Mouse (Mus musculus) fibroblast of lung, adult 2 months (primary cell): ENCODE results near the gene Herpud1.

Experiments used
- DNase-seq: peaks from one replicate; pipeline ENCODE4 v3.0.0-alpha.2; 2011; ENCODE audit warnings: low read depth

Gene Herpud1

GRCm38 (mm10) chr8:94408443-94409080, 22.3 kb downstream of the Herpud1 start:
- no peak for DNase-seq

- DNase-seq: no peak
Observed at GRCm38 (mm10) chr8:94409523-94409922, 23.3 kb downstream of the Herpud1 start.

DNA sequence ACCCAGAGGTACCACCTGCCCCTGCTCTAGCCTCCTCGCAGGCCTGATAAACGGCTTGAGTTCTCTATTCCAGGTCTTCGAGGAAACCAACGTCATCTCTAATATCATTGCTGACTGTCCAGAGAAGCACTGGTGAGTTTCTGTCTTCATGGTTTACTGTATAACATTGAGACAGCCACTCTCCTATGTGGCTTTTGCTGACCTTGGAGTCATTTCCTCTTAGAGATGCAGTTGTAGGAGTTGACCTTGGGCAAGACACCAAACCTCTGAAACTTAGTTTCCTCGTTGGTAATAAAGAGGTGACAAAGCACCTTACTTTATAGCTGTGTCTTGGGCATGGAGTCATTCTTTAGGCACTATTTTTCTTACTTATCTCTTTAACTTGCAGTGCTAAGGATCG, 26.3 kb downstream of the Herpud1 start:
- DNase-seq: no peak

DNA sequence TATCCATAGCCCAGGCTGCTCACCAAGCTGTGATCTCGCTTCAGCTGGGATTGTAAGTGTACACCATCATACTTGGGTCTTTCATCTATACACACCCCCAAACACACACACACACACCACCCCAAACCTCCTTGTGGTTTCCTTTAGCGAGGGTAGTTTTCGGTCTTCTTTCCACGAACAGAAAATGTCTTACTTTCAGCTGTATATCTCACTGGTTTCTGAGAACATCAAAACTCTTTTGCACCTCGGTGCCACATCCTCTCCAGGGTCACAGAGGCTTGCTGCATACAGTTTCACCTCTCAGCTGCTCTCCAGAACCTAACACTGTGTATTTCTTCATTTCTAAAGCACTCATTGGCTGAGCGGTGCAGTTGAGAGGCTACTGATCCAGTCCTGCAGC, 27.3 kb downstream of the Herpud1 start:
- no peak for DNase-seq

DNA sequence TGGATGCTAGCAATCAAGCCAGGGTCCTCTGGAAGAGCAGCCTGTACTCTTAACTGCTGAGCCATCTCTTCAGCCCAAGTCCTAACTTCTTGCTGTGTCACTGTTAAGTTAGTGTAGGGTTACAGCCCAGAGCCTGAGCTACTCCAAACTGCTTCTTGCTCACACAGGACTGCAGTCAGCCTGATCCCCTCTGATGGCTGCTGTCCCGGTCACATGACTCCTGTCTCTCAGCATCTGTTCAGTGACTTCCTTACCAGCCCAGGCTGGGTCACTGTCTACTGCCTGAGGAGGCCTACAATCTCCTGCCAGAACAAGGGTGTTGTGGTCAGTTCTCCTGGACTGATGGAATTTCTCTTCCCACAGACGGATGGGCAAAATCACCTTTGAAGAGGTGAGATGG, 29.0 kb downstream of the Herpud1 start:
- no peak for DNase-seq

- DNase-seq: no peak
Observed at GRCm38 (mm10) chr8:94418017-94418416, 31.8 kb downstream of the Herpud1 start.

DNA sequence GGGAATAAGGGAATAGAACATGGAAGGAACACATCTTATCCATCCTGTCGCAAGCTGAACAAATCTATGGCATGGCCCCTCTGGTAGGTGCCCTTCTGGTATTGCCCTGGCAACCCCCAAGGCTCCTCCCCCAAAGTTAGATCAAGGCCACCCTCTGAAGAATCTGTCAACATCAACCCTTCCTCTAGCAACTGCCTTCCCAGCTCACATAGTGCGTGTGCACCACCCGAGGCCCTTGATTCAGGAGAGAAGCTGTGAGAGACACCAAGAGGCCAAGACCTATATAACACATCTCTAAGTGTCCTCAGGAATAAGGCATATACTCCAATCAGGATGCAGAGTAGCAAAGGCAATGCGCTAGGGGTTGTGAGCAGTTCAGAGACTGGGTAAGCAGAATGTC, 36.0 kb downstream of the Herpud1 start:
- DNase-seq: no peak

DNA sequence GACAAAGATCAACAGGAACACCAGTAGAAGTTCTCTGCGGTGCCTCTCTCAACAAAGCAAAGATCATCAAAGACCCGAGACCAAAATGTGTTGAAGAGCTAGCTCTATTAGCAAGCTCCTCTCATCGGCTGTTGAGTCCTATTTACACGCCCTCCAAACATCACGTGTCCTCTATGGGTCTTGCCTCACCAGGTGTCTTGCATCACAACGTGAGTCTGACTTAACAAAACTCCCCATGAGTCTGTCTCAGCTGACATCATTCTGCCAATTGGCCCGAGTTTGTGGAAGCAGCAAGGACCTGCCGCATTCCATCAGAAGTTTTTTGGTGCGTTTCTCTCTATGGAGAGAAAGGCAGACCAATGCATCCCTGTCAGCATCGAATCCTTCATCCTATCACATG, 41.7 kb downstream of the Herpud1 start:
- no peak for DNase-seq

- no peak for DNase-seq
Observed at GRCm38 (mm10) chr8:94428420-94428819, 42.2 kb downstream of the Herpud1 start.

DNA sequence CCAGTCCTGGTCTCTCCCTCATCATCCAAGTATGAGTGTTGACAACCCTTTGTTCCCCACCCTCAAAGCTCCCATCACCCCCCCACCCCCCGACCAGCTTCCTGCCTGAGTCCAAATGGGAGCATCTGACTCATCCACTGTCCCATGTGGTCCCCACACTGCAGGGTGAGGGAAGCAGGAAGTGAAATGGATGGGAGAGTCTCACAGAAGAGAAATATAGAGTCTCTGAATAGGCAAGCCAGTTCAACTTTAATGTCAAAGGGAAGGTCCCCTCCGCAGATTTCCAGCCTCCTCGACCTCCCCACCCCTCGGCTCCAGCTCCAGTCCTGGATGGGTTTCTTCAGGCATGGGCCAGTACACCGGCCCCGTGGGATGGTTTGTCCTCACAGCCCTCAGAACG, 43.1 kb downstream of the Herpud1 start:
- DNase-seq: no peak

GRCm38 (mm10) chr8:94432212-94432611, 46.0 kb downstream of the Herpud1 start:
- no peak for DNase-seq

GRCm38 (mm10) chr8:94433981-94434466, 47.8 kb downstream of the Herpud1 start, which contains the start of gene Nlrc5:
TSS of gene Nlrc5 (plus strand) at chr8:94434356.
- DNase-seq: peak; percentile 49

- no peak for DNase-seq
Observed at GRCm38 (mm10) chr8:94434958-94435357, 48.7 kb downstream of the Herpud1 start.

GRCm38 (mm10) chr8:94435397-94436111, 49.3 kb downstream of the Herpud1 start:
- DNase-seq: no peak

GRCm38 (mm10) chr8:94436112-94436572, 49.9 kb downstream of the Herpud1 start:
- DNase-seq: no peak

- DNase-seq: no peak
Observed at GRCm38 (mm10) chr8:94436900-94437299, 50.7 kb downstream of the Herpud1 start.

- DNase-seq: no peak
Observed at GRCm38 (mm10) chr8:94438659-94439058, 52.4 kb downstream of the Herpud1 start.

DNA sequence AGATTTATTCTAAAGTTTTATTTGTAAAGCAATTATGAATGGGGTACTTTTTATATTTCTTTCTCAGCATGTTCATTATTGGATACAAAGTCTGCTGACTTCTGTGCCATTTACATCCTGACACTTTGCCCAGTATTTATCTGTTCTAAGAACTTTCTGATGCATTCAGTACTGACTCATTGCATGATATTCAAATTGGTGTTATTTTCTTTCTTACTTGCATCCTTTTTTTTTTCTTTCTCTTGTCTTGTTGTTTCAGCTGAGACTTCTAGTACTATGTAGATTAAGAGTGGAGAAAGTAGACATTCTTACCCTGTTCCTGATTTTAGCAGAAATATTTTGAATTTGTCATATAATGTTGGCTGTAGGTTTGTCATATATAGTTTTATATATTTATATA, 53.5 kb downstream of the Herpud1 start:
- DNase-seq: no peak

DNA sequence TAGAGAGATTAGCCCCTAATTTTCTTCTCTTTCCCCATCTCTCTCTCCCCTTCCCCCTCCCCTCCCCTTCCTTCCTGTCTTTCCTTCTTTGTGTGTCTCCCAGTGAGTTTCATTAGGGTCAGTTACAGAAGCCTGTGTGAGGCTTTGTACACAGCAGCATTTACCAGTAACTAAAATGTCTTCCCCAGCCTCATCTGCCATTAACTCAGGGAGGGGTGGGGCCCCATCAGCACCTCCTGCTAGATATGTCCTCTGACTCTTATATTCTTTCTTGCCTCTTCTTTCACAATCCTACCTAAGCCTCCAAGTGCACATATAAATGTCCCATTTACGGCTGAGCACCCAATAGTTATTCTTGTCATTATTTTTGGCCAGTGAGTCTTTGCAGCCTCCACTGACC, 54.2 kb downstream of the Herpud1 start:
- no peak for DNase-seq

DNA sequence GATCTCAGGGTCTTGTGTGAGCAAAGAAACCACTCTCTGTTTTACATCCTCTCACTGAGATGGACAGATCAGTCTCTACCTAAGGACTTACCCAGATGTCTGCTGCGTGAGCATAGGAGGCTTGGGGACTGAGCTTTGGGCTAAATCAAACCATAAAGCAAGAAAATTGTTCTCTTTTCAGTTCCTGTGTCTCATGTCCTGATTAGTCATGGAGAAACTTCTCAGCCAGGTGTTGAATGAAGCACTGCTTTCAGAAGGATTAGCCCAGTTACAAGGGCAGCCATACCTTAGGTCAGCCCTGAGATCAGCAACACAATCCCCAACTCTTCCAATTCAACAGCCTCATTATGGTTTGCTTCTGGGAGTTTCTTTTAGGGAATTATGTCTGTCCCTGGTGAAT, 55.4 kb downstream of the Herpud1 start:
- no peak for DNase-seq

DNA sequence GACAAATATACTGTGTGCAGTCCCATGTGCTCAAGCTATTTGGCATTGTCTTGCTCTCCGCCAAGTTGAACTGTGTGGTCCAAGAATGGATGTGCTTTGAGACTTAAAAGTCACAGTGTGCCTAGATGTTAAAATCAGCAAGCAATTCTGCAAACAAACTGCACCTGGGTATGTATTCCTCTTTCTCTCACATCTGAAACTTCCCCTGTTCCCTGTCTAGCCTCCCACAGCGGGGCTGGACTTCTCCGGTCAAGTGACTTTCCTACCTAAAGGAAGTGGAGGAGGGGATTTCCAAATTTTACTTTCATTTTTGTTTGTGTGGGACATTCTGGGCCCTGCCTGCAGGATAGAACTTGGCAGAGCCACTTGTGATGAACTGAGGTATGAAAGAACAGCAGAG, 56.9 kb downstream of the Herpud1 start:
- no peak for DNase-seq

DNA sequence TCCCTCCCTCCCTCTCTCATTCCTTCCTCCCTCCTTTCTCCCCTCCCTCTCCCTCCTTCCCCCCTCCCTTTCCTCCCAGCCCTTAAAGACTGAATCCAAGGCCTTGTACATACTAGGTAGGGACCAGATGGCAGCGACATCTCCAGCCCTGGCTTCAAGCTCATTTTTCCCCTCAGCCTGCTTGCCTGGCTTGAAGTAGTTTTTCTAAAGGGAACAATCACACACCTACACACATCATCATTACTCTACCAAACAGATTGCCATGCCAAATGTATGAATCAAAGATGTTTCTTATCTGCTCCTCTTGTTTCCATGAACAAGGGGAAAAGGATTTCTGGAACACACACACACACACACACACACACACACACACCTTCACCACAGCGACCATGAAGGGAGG, 58.2 kb downstream of the Herpud1 start:
- no peak for DNase-seq
